Mouse (Mus musculus) heart, postnatal 4 days (tissue): ENCODE measurements around the gene Tut4. TPM values are rescaled to one million over a fixed set of nuclear protein-coding genes. Genes with fewer than 3 reads are reported as not detected.
A peak's percentile ranks its signal among the peaks of the same experiment; 100 is the strongest.

Experiments used
- DNase-seq: peaks from one replicate; pipeline ENCODE4 v3.0.0; 2021
- total RNA-seq, 2 experiments: library from RNA; stranded (reverse); gene quantifications; 2 replicates each; pipeline ENCODE4 v1.2.3; 2021

Tut4 gene
- 10 to 100 TPM; 47.7 to 49.3 TPM for total RNA-seq

DNA sequence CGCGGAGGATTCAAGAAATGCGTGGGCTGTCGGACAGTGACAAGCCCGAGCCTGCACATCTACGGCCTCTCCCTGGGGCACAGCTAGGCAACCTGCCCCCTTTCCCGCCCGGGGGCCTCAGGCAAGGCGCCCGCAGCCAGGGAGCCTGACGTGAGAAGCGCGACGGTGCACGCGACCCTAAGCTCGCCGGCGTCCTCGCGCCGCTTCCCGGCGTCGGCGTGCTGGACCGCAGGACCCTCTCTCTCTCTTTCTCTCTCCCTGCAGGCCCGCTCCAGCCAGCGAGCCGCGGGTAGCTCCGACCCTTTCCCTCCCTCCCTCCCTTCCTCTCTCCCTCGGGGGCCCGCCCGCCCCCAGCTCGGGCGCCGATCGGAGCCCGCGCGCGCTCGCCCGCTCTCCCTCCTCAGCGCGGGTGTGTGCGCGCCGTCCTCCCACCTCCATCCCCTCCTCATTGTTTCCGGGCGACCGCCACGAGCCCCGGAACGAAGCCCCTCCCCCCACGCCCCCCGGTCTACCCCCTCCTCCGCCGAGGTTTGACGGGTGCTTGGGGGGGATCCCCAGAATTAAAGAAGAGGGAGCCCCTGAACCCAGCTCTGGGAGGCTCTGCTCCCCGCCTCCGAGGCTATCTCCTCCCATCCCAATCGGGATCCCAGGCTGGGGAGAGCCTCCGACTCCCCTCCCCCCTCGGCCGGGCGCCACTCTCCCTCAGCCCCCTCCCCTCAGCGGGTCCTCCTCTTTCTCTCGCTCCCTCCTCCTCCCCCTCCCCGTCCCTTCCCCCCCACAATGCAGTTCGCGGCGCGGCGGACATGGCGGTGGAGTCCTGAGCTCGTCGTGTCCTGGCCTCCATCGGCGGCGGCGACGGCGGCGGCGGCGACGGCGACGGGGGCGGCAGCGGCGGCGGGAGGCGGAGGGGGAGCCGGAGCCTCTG, at the start of gene Tut4:
Gene Tut4, plus strand, starts transcription at position 196 of the 925 bp plus-strand sequence.
- peak; percentile 93 for DNase-seq

DNA sequence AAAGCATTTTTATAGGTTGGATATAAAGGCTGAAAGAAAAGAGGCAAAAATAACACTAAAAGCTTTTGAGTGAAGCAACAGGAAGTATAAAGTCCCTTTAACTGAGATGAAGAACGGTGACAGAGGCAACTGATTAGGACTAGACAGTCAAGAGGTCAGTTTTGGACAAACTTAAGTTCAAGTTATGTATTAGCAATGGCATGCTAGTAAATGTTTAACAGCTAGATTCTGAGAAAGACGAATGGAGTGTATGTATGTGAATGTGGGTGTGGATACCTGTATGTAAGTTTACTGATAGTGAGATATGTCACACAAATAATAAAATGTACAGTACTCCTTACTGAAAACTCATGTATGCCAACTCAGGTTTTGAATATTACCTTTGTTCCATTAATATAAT, 34.6 kb upstream of the Tut4 start:
- no peak for DNase-seq

DNA sequence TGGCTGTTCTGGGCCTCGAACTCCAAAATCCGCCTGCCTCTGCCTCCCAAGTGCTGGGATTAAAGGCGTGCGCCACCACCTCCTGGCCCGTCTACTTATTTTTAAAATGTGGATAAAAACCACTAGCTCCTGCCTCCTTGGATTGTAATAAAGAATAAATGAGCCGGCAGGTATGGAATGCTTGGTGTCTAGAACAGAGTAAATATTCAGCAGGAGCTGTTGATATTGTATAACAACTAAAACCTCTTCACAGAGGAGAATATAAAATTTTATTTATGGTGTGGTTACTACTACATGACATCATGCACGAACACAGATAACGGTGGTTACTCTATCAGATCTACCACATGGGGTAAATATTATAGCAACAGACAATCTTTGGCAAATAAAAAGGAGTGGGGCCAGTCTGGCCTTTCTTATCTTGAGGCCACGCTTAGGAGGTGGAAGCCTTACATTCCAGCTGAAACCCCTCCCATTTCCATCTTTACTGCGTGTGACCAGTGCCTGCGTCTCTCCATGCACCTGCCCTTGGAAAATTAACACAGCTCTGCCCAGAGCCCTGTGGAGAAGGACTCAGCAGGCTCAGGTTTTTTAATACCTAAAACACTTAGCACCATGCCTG, 31.4 kb upstream of the Tut4 start:
- DNase-seq = no peak

DNA sequence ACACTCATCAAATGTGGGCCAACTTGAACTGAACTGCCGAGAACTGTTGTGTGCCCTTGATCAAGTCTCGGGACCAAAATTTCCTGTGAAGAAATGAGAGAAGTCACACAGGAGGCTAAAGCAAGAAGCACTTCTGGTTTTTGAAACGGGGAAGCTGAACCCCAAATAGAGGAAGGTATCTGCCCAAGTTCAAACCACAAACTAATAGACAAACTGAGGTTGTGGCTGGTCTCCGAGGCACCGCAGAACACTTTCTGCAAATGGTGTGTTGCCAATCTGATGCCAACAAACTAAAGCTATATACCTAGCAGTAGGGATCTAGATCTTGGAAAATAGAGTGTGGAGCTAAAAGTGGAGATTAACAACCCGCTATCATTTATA, 30.9 kb upstream of the Tut4 start:
- DNase-seq = no peak

DNA sequence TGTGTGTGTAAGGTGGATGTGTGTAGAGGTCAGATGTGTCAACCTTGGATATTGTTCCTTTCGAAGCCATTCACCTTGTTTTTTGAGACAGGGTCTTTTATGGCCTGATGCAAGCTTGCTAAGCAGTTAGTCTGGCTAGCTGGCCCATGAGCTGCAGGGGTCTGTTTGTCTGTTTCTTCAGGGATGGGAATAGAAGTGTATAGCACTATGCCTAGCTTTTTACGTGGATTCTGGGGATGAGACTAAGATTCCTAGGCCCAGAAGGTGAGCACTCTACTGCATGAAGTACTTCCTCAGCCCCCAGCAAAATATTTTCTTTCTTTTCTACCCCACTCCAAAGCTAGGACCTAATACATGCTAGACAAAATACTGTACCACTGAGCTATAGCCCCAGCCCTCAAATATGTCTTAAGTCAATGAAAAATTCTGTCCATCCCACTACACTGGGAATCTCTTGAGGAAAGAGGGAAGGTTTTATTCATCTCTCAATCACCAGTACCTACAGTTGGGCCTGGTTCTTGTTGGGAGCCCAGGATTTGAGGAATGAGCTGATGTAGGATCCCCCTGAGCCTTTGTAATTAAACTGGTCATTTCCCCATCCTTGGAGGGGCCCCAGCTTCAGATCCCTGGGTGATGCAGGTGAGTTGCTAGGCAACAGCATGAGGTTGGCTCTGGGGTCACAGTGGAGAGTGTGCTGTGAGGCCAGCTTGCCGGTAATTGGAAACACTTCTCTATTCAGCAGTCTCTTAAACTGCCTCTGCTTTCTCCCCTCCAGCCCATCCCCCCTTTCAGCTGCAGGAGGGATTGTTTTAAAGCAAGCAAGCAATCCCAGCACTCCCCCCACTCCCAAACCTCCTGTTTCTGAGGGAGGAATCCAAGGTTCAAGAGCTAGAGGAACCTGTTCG, 28.3 kb upstream of the Tut4 start:
- no peak for DNase-seq

DNA sequence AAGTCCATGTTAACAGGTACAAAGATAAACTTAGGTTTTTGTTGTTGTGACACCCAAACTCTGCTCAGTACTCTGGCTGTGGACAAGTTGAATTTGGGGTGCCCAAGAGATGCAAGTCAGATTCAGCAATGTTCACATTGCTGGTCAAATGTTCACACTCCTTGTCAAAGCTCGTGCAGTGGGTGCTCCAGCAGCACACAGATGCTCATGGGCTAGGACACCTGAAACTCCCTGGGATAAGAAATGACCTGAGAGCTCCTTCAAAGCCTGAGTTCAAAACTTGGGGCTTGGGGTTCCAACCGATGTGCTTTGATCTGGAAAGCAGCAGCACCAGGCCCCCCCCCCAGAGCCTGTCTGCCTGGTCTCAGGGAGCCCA, 27.7 kb upstream of the Tut4 start:
- no peak for DNase-seq

DNA sequence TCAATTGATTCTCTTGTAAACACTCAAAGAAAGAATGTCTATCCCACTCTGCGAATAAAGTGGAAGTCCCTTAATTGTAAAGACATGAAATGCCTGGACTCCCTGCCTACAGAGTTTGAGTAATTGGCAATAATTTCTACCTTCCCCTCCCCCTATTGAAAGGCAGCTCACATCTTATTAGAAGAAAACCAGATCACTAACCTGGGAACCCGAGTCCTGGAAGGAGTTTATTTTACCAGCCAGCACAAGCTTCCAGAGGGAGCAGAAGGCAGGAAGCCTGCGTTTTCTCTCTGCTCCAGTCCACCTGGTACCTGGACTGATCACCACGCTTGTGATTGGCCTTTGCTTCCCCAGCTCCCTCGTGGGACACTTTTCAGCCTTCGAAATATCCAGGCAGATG, 25.9 kb upstream of the Tut4 start:
- DNase-seq = no peak

DNA sequence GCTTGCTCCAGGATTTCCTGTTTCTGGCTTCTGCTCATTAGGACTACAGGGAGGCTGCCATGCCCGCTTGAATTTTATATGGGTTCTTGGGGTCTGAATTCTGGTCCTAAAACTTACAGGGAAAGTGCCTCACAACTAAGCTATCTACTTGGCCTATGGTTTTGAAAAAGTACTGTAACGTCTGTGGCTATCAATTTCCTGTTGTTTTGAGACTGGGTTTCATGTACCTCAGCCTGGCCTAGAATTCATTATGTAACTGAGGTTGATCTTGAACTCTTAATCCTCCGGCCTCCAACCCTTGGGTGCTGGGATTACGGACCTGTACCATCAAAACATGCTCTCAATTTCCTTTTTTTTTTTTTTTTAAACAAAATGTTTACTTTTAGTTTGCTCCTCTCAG, 25.0 kb upstream of the Tut4 start:
- DNase-seq = no peak

DNA sequence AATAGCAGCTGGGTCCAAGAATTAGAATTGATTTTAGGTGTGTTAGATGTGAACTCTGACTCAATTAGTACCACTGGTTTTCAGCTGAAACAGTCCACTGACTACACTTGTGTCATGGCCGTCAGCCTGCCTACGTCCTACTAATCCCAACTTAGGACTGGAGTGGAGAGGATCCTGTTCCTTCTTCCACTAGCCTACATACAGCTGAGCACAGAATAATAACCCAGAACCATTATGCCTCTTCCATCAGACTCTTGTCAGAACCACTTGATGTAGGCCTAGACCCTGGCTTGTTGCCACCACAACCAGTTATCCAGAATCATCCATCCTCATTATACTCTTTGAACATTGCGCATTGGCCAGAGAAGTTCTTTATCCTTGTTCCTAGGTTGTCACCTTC, 24.4 kb upstream of the Tut4 start:
- DNase-seq = no peak

DNA sequence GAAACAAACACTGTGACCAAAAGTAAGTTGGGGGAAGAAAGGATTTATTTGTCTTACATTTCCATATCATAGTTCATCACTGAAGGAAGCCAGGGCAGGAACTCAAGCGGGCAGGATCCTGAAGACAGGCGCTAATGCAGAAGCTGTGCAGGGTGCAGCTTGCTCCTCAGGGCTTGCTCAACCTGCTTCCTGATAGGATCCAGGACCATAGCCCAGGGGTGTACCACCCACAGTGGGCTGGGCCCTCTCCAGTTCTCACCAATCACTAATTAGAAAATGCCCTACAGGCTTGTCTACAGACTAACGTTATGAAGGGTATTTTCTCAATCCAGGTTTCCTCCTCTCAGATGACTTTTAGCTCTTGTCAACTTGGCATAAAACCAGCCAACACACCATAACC, 23.6 kb upstream of the Tut4 start:
- DNase-seq = no peak

DNA sequence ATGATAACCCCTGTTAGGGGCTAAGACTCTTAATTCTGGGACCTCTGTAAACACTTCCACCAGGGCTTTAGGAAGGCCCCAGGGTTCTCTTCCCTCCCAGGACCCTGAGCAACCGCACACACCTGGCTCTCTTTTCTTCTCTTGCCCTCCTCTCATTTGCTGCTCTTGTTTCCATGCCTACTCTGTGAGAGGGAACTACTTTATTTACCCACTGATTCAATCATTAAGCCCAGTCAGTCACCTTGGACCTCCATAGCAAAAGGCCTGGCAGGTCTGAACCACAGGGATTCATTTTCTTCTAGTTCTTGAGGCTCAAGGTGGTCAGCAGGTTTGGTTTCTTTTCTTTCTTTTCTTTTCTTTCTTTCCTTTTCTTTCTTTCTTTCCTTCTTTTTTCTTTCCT, 23.0 kb upstream of the Tut4 start:
- DNase-seq = no peak

DNA sequence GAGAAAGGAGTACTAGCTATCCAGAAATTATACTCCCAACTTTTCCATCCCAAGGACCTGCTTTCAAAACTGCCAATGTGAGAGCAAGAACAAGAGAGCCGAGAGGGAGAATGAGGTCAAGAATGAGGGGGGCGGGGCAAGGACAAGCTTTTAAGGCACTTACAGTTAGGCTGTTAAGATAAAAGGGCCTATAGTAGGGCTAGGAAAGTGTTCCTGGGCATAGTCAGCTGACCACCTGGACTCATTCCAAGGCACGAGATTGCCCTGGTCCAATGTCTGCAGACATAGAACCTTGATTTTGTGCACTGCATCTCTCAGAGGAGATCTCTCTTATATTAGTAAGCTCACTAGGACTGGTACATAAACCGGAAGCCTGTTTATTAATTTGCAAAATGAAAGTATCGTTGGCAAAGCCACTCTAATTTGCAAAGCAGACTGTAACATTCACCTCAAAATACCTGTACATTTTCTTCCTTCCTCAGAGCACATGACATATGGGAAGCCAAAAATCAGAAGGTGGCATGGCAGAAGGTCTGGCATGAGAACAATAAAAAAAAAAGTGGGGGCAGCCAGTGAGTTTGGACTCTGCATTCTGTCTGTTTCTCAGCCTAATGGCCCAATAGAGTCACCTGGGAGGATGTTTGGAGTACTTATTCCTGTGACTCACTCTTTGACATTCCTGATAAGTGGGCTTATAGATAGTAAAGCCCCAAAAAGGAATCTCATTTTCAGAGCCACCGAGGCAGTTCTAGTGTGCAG, 21.0 kb upstream of the Tut4 start:
- DNase-seq = peak; percentile 17

DNA sequence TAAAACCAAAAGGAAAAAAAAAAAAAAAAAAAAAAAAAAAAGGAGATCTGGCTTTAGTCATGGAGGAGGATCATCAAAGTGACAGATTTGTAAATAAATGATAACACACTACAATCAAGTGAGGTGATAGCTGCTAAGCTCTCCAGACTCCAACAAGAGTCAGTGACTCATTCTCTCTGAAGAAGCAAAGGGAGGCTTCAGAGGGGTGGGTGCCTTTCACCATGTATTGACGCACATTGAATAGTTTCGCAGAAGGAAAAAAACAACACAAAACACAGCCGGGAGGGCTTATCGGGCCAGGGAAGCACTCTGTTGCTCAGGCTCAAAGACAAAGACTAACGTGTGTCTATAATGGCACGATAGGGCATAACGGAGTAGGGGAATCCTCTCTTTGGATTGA, 11.1 kb upstream of the Tut4 start:
- DNase-seq = no peak

DNA sequence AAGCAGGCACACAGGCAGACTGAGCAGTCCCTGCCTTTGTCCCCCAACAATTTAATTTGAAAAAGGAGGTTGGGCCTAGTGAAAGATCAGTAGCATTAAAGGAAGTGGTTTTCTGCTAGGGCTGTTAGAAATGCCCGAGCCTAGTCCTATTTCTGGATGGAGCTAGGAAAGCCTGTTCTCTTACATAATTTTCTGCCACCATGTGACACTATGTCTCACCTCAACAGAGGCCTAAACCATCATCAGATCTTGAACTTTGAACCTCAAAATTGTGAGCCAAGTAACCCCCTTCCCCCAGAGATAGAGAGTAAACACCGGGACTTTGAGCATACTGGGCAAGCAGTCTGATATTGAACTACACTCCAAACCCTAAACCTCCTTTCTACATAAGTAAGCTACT, 3.2 kb upstream of the Tut4 start:
- DNase-seq = no peak

DNA sequence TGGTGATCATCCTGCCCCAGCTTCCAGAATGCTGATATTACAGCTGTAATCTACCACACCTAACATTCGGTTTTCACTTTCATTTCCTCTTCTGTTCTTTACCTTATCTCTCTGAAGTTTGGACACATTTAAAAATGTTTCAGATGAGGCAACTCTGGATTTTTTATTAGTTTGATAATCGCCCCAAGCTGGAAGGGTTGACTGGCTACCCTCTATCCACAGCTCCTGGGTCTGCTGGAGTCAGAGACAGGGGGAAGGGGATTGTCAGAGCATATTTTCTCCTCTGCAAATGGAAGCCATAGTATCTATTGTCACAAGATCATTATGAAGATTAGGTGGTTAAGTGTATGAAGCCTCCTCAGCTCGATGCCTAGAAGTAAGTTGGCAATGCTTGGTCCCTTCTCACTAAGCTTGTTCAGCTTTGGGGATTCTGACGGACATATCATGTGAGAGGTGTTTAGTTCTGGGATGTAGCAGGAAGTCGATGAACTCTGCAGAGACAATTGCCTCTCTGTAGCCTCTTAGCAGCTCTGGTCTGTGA, 955 bp upstream of the Tut4 start:
- no peak for DNase-seq

DNA sequence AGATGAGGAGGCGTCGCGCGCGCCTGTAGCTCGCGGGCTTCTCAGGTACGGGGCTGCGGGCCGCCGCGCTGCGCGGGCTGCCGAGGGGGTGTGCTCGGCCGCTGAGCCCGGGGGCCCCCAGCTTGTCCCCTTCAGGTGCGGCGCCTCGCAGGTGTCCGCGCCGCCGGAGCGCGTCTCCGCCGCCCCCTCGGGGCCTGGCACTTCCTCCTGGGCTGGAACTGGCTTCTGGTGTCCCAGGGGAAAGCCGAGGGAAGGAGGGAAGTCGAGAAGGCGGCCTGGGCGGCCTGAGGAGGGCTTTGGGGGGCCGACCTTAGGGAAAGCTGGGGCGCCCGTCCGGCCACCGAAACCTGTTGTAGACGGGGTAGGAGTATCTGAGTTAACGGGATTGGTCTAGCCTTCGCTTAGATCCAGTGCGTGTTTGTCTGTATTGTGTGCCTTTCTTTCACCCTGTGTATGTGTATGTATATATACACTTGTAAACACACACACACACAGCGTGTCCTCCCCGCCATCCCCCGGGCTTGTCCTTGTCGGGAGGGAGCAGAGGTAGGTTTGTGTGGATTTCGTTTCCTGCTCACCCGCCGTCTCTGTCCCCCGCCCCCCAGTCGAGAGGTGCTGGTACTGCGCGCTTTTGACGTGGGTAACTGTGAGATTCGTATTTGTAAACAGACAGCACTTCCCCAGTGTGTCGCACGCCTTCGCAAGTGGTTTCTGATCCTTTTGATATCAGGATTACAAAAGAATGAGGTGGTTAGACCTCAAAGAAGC, 1.1 kb downstream of the Tut4 start:
- DNase-seq = peak; percentile 62

DNA sequence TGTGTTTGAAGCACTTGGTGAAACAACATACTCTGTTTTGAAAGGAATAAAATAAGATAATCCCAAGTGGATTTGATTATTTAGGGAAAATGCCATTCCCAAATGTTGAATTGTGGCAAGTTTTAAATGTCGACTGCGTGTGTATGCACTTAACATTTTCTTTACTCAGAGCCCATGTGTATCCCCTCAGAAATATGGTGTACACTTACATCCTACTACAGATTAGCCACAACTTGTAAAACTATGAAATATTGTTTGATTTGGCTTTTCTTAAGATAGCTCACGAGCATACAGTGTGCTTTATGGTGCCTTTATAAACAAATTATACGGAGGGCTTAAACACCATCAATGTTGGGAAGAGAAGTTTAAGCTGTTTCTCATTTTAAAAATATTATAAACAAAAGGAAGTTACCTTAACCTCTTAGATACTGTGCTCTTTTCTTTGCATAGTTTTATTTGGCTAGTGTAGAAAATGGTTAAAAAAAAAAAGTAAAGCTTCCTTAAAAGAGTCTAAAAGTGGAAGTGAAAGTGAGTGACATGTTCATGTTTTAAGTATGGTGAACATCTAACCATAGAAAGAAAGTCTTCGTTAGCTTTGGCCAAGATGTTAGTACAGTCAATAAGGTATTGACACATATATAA, 2.2 kb downstream of the Tut4 start:
- no peak for DNase-seq

DNA sequence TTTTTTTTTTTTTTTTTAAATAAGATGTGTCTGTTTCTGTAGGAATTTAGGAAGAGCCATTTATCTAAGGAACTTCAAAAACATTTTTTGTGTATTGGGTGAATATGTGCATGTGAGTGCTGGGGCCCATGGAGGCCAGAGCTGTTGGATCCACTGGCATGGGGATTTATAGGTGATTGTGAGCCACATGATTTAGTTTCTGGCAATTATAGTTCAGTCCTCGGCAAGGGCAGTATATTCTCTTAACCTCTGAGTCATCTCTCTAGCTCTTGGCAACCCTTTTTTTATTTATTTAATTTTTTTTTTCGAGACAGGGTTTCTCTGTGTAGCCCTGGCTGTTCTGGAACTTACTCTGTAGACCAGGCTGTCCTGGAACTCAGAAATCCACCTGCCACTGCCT, 14.4 kb downstream of the Tut4 start:
- DNase-seq = no peak

DNA sequence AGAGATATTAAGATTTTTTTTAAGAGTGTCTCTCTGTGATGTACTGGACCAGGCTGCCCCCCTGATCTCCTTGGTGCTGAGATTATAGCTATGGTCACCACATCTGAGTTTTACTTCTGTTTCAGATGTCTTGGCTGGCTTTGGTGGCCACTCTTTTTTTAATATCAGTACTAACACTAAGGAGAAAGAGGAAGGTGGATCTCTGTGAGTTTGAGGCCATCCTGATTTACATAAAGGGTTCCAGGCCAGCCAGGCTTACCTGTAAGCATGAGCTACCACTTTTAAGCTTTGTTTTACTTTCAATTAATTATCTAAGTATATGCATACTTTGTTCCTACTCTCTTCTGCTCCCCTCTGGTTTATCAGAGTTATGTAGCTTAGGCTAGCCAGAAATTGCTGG, 23.6 kb downstream of the Tut4 start:
- DNase-seq = no peak

DNA sequence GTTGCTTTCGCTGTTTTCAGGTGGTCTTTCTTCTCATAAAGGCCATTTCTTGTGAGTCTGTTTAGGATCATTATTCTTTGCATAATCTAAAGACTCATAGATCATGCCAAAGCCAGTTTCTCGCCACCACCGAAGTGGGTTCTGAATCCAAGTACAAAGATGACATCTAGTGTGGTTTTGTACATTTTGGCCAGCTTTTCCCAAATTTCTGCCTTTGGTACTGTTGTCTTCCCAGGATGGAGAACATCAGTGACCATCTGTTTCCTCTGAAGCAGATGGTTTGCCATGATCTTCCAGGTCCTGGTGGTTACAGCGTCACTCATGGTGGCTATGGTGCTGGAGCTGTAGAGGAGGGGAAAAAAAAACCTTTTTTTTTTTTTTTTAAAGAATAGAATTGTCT, 25.0 kb downstream of the Tut4 start:
- no peak for DNase-seq

DNA sequence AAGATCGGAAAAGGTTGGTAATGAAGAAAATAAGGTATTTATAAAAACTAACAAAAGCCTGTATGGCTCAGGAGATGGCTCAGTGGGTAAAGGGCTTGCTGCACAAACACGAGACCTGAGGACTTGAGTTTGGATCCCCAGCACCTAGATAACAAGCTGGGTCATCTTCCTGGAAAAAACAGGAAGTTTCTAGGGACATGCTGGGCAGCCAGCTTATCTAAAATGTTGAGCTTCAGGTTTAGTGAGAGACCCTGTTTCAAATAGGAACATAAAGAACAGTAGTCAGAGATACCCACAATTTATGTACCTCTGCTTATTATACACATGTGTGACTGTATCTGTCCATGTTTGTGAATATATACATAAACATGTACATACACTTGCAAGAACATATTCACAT, 43.8 kb downstream of the Tut4 start:
- DNase-seq = no peak
